Mouse (Mus musculus) CH12.LX (cell line): ENCODE data around the gene Sp7.

Source experiments
- CTCF ChIP-seq, 2 experiments: IDR thresholded peaks in 1 of 2; conservative IDR thresholded peaks in 1 of 2; 2 replicates each; pipeline ENCODE4 v1.5.1; 2011 to 2012; ENCODE audit warnings: low read depth in 2 of 2, low read length in 2 of 2, improper control_type of control experiment in 1 of 2, inconsistent platforms in 1 of 2, mild to moderate bottlenecking in 1 of 2, moderate library complexity in 1 of 2
- EP300 ChIP-seq: IDR thresholded peaks from 2 replicates; pipeline ENCODE4 v1.6.1; 2011; ENCODE audit warnings: low read length, improper control_type of control experiment
- GABPA ChIP-seq: IDR thresholded peaks from 2 replicates; pipeline ENCODE4 v1.6.1; 2012; ENCODE audit warnings: low read depth, low read length, improper control_type of control experiment, inconsistent platforms; ENCODE audit not compliant: insufficient replicate concordance
- POLR2A ChIP-seq: IDR thresholded peaks from 2 replicates; pipeline ENCODE4 v1.6.1; 2011; ENCODE audit warnings: low read depth, mild to moderate bottlenecking, improper control_type of control experiment, low read length
- SMC3 ChIP-seq: IDR thresholded peaks from 2 replicates; pipeline ENCODE4 v1.6.1; 2011; ENCODE audit warnings: low read depth, low read length, improper control_type of control experiment
- TCF12 ChIP-seq: IDR thresholded peaks from 2 replicates; pipeline ENCODE4 v1.6.1; 2014; ENCODE audit warnings: low read depth, mild to moderate bottlenecking, inconsistent platforms, low read length, improper control_type of control experiment
- USF1 ChIP-seq: IDR thresholded peaks from 2 replicates; pipeline ENCODE4 v1.6.1; 2014; ENCODE audit warnings: low read depth, mild to moderate bottlenecking, inconsistent platforms, low read length, improper control_type of control experiment

DNA sequence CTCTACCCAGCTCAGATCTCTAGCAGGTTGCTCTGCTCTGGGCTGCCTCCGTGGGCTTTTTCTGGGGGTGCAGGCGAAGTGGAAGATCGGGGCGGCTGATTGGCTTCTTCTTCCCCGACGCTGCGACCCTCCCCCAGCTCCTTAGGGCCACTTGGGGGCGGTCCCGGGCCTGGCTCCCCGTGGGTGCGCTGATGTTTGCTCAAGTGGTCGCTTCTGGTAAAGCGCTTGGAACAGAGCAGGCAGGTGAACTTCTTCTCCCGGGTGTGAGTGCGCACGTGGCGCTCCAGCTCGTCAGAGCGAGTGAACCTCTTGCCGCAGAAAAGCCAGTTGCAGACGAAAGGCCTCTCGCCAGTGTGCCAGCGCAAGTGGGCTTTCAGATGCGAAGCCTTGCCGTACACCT, 8.9 kb downstream of the Sp7 start:
- TF ChIP-seq TCF12 (no peak), EP300 (no peak), SMC3 (no peak), CTCF (conservative IDR thresholded peaks at IDR 0.05 in 1 of 2, IDR thresholded peaks at IDR 0.05 in 1 of 2; ENCODE audit: low read depth in 2 of 2, low read length in 2 of 2) (0 out of 4 replicates have a peak, but pooled peaks of 1 of the 2 experiments have one; percentile 18), POLR2A (no peak), USF1 (no peak), GABPA (no peak)
